Mouse (Mus musculus): ENCODE measurements around the gene Plcg2.

Plcg2 gene

GRCm38 (mm10) chr8:117546386-117546785 is 48.3 kb downstream of the Plcg2 start:
- no peak for DNase-seq (ENCODE audit: extremely low spot score, low spot score)

- no peak for DNase-seq (ENCODE audit: extremely low spot score, low spot score)
Observed at GRCm38 (mm10) chr8:117547945-117548344, 49.9 kb downstream of the Plcg2 start.

GRCm38 (mm10) chr8:117548453-117548852 is 50.4 kb downstream of the Plcg2 start:
- DNase-seq (ENCODE audit: extremely low spot score, low spot score) = no peak

- no peak for DNase-seq (ENCODE audit: extremely low spot score, low spot score)
Observed at GRCm38 (mm10) chr8:117550529-117550928, 52.4 kb downstream of the Plcg2 start.

GRCm38 (mm10) chr8:117561014-117561413 is 62.9 kb downstream of the Plcg2 start:
- DNase-seq (ENCODE audit: extremely low spot score, low spot score) = no peak

GRCm38 (mm10) chr8:117561735-117562361 is 63.8 kb downstream of the Plcg2 start:
- no peak for DNase-seq (ENCODE audit: extremely low spot score, low spot score)

- DNase-seq (ENCODE audit: extremely low spot score, low spot score) = no peak
Observed at GRCm38 (mm10) chr8:117562445-117563014, 64.4 kb downstream of the Plcg2 start.

GRCm38 (mm10) chr8:117569409-117569808 is 71.3 kb downstream of the Plcg2 start:
- DNase-seq (ENCODE audit: extremely low spot score, low spot score) = peak; percentile 83

- DNase-seq (ENCODE audit: extremely low spot score, low spot score) = no peak
Observed at GRCm38 (mm10) chr8:117576291-117576785, 78.2 kb downstream of the Plcg2 start.

GRCm38 (mm10) chr8:117577059-117577458 is 79.0 kb downstream of the Plcg2 start:
- DNase-seq (ENCODE audit: extremely low spot score, low spot score) = no peak

- no peak for DNase-seq (ENCODE audit: extremely low spot score, low spot score)
Observed at GRCm38 (mm10) chr8:117577883-117578282, 79.8 kb downstream of the Plcg2 start.

- no peak for DNase-seq (ENCODE audit: extremely low spot score, low spot score)
Observed at GRCm38 (mm10) chr8:117578856-117579255, 80.8 kb downstream of the Plcg2 start.

- DNase-seq (ENCODE audit: extremely low spot score, low spot score) = no peak
Observed at GRCm38 (mm10) chr8:117593862-117594261, 95.8 kb downstream of the Plcg2 start.

- DNase-seq (ENCODE audit: extremely low spot score, low spot score) = no peak
Observed at GRCm38 (mm10) chr8:117595001-117595400, 96.9 kb downstream of the Plcg2 start.

- no peak for DNase-seq (ENCODE audit: extremely low spot score, low spot score)
Observed at GRCm38 (mm10) chr8:117596777-117597176, 98.7 kb downstream of the Plcg2 start.

GRCm38 (mm10) chr8:117600839-117601238 is 102.7 kb downstream of the Plcg2 start:
- peak; percentile 36 for DNase-seq (ENCODE audit: extremely low spot score, low spot score)

GRCm38 (mm10) chr8:117604101-117604500 is 106.0 kb downstream of the Plcg2 start:
- DNase-seq (ENCODE audit: extremely low spot score, low spot score) = no peak

GRCm38 (mm10) chr8:117604671-117605070 is 106.6 kb downstream of the Plcg2 start:
- DNase-seq (ENCODE audit: extremely low spot score, low spot score) = no peak

- DNase-seq (ENCODE audit: extremely low spot score, low spot score) = no peak
Observed at GRCm38 (mm10) chr8:117605201-117605600, 107.1 kb downstream of the Plcg2 start.

- no peak for DNase-seq (ENCODE audit: extremely low spot score, low spot score)
Observed at GRCm38 (mm10) chr8:117610506-117610905, 112.4 kb downstream of the Plcg2 start.

- DNase-seq (ENCODE audit: extremely low spot score, low spot score) = peak; percentile 16
Observed at GRCm38 (mm10) chr8:117612861-117613260, 114.8 kb downstream of the Plcg2 start.

GRCm38 (mm10) chr8:117626040-117626838 is 128.1 kb downstream of the Plcg2 start:
- peak; percentile 46 for DNase-seq (ENCODE audit: extremely low spot score, low spot score)
